Mouse (Mus musculus): ENCODE data around the gene Pkp1.

DNA sequence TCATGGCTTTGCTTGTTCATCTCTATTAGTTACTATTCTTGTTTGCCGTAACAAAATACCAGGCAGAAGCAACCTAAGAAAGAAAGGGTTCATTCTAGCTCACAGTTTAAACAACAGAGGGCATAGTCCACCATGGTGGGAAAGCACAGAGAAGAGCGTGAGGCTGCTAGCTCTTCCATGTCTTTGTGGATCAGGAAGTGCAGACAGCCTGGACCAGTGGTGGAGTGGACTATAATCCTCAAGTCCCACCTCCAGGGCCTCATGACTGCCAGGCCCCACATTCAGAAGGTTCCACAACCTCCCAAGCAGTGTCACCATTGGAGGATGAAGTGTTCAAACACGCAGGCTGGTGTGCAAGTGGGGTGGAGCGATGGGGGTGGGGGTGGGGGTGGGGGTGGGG is 65.8 kb downstream of the Pkp1 start:
- no peak for TF ChIP-seq POLR2A (IDR thresholded peaks at IDR 0.05; ENCODE audit: borderline replicate concordance, control insufficient read depth, low read depth, low read length)
- no peak for TF ChIP-seq CTCF (IDR thresholded peaks at IDR 0.05; ENCODE audit: control insufficient read depth, insufficient read depth, low read length)
